Mouse (Mus musculus) embryonic facial prominence, embryonic 14.5 days (tissue): ENCODE measurements at regions not wholly inside any gene's neighbourhood (a gene's known extent, or its start where the extent isn't known, plus 50 kb on each side); places are given as distances from the start of the nearest gene placed in this dataset.

Experiments
- ATAC-seq: fragments of 200-750 bp; cut with Nextera tagmentation; 2 replicates; pipeline ENCODE4 v1.8.0; 2017; ENCODE audit warnings: low read depth, moderate number of reproducible peaks, moderate TSS enrichment
- DNase-seq: peaks from one replicate; pipeline ENCODE4 v3.0.0-alpha.2; 2015; ENCODE audit warnings: low spot score
- H3K27ac ChIP-seq: fragments of 300-500 bp; sonication (generic); replicated peaks from 2 replicates; pipeline ENCODE4 v1.5.1; 2014; ENCODE audit warnings: low read depth, mild to moderate bottlenecking, low read length, moderate library complexity
- H3K27me3 ChIP-seq: fragments of 300-500 bp; sonication (generic); replicated peaks from 2 replicates; pipeline ENCODE4 v1.6.1; 2014; ENCODE audit warnings: low read length; ENCODE audit not compliant: control insufficient read depth, insufficient read depth
- H3K36me3 ChIP-seq: fragments of 300-500 bp; sonication (generic); 2 replicates; pipeline ENCODE4 v1.6.1; 2014; ENCODE audit warnings: low read length, mixed read lengths; ENCODE audit not compliant: control insufficient read depth, insufficient read depth
- H3K4me1 ChIP-seq: fragments of 300-500 bp; sonication (generic); 2 replicates; pipeline ENCODE4 v1.6.1; 2014; ENCODE audit warnings: antibody characterized with exemption, low read length; ENCODE audit not compliant: control insufficient read depth, insufficient read depth
- H3K4me2 ChIP-seq: fragments of 300-500 bp; sonication (generic); 2 replicates; pipeline ENCODE4 v1.6.1; 2014; ENCODE audit warnings: low read depth, mild to moderate bottlenecking, low read length, moderate library complexity, mixed read lengths
- H3K4me3 ChIP-seq: fragments of 300-500 bp; sonication (generic); 2 replicates; pipeline ENCODE4 v1.5.1; 2014; ENCODE audit warnings: low read depth, mild to moderate bottlenecking, low read length
- H3K9ac ChIP-seq: fragments of 300-500 bp; sonication (generic); 2 replicates; pipeline ENCODE4 v1.6.1; 2014; ENCODE audit warnings: low read depth, mild to moderate bottlenecking, low read length, moderate library complexity, mixed read lengths
- H3K9me3 ChIP-seq: fragments of 300-500 bp; sonication (generic); 2 replicates; pipeline ENCODE4 v1.6.1; 2016; ENCODE audit warnings: low read length; ENCODE audit not compliant: control insufficient read depth
- WGBS: fragments of 180-500 bp; shearing (Covaris S2); extraction: QIAGEN DNeasy Blood & Tissue Kit; methylation state at CpG from one replicate; pipeline ENCODE4 v1.1.7; 2014; 5-methylcytosine and 5-hydroxymethylcytosine counted together

- no peak overlapping the region for H3K4me3 ChIP-seq
- no peak overlapping the region for H3K27ac ChIP-seq
- no peak overlapping the region for H3K4me2 ChIP-seq
- ATAC-seq: no peak
- 95% methylated on average over 3 of the region's 3 CpGs for WGBS
- H3K4me1 ChIP-seq: peaks cover 31% of the 10 kb centered on the region
- H3K9ac ChIP-seq: no peak overlapping the region
- H3K27me3 ChIP-seq: no peaks in the 10 kb centered on the region; the same call in 1 of the 2 replicates
- H3K36me3 ChIP-seq: no peaks in the 10 kb centered on the region
- H3K9me3 ChIP-seq: no peaks in the 10 kb centered on the region
- no peak for DNase-seq
These were observed 104.4 kb downstream of the Tex36 start for GRCm38 (mm10) chr7:133497551-133497950.

GRCm38 (mm10) chr7:133494982-133495550 is 106.9 kb downstream of the Tex36 start:
- Histone ChIP-seq H3K27ac (peak overlapping the region; percentile 75), H3K9me3 (no peaks in the 10 kb centered on the region), H3K4me2 (peak overlapping the region; percentile 27), H3K4me3 (no peak overlapping the region), H3K9ac (no peak overlapping the region), H3K4me1 (peaks cover 31% of the 10 kb centered on the region), H3K27me3 (no peaks in the 10 kb centered on the region; the same call in 1 of the 2 replicates), H3K36me3 (no peaks in the 10 kb centered on the region)
- WGBS: 22% methylated on average over 8 of the region's 8 CpGs
- peak; percentile 79 for DNase-seq
- ATAC-seq: peak; percentile 72

DNA sequence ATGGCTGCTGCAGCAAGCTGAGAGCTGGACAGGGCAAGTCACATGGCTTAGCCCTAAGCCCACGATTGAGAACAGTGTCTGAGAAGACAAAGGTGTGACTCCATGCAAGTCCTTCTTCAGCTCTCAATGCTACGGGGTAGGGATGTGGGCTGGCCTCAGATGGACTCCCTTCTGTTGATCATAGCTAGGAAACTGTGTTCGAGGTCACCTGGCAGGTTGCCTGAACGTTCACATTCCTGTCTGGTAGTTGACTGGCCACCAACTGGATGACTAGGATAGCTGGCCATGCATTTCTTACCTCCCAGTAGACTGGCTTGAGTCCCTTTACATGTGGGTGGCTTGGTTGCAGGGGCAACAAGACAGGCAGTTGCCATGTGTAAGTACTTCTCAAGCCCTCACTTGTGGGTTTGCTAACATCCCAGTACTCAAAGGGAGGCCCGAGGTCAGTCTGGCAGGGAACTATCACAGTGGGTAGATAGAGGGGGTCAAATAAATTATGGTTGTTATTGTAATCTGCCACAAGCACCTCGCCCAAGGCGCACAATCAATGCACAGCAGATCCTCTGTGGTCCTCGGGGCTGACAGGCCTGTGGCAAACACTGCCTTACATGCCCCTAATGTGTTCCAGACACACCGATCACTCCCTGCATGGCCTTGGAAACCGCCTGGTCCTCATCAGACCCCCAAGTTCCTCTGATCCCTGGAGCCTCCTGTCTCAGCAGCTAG is 107.5 kb downstream of the Tex36 start:
- H3K27ac ChIP-seq: peak overlapping the region; percentile 75
- no peak overlapping the region for H3K9ac ChIP-seq
- 0 out of 2 replicates have a peak overlapping the region, but pooled peaks have one; percentile 27 for H3K4me2 ChIP-seq
- no peaks in the 10 kb centered on the region for H3K9me3 ChIP-seq
- no peaks in the 10 kb centered on the region for H3K27me3 ChIP-seq
- no peak for DNase-seq
- no peak overlapping the region for H3K4me3 ChIP-seq
- no peaks in the 10 kb centered on the region for H3K36me3 ChIP-seq
- peaks cover 31% of the 10 kb centered on the region for H3K4me1 ChIP-seq
- whole genome bisulfite sequencing: 28% methylated on average over 10 of the region's 10 CpGs
- peak; percentile 73 for ATAC-seq

GRCm38 (mm10) chr7:133492626-133493025 is 109.3 kb downstream of the Tex36 start:
- H3K9ac ChIP-seq: no peak overlapping the region
- H3K27me3 ChIP-seq: no peaks in the 10 kb centered on the region
- DNase-seq (peak; percentile 58), ATAC-seq (no peak)
- no peaks in the 10 kb centered on the region for H3K36me3 ChIP-seq
- no peak overlapping the region for H3K4me3 ChIP-seq
- no peak overlapping the region for H3K4me2 ChIP-seq
- 27% methylated on average over 6 of the region's 6 CpGs for WGBS
- peak overlapping the region; percentile 42; the same call in 1 of the 2 replicates for H3K27ac ChIP-seq
- H3K4me1 ChIP-seq: peaks cover 36% of the 10 kb centered on the region
- H3K9me3 ChIP-seq: no peaks in the 10 kb centered on the region

- ATAC-seq (0 out of 2 replicates have a peak, but pooled peaks have one; percentile 65), DNase-seq (peak; percentile 74)
- H3K9me3 ChIP-seq: no peaks in the 10 kb centered on the region
- H3K27me3 ChIP-seq: no peaks in the 10 kb centered on the region
- no peak overlapping the region for H3K4me2 ChIP-seq
- WGBS: 40% methylated on average over 7 of the region's 7 CpGs
- no peak overlapping the region for H3K27ac ChIP-seq
- H3K4me3 ChIP-seq: no peak overlapping the region
- H3K36me3 ChIP-seq: no peaks in the 10 kb centered on the region
- H3K9ac ChIP-seq: no peak overlapping the region
- H3K4me1 ChIP-seq: peaks cover 9% of the 10 kb centered on the region
These were observed 113.9 kb downstream of the Tex36 start for GRCm38 (mm10) chr7:133487887-133488630.

GRCm38 (mm10) chr7:133484430-133484841 is 117.5 kb downstream of the Tex36 start:
- Histone ChIP-seq H3K36me3 (no peaks in the 10 kb centered on the region), H3K9ac (no peak overlapping the region), H3K4me1 (peaks cover 5% of the 10 kb centered on the region; the same call in 1 of the 2 replicates), H3K27me3 (no peaks in the 10 kb centered on the region), H3K4me3 (no peak overlapping the region), H3K27ac (no peak overlapping the region), H3K9me3 (no peaks in the 10 kb centered on the region), H3K4me2 (no peak overlapping the region)
- DNase-seq: no peak
- 73% methylated on average over 8 of the region's 8 CpGs for WGBS
- no peak for ATAC-seq

GRCm38 (mm10) chr7:133481529-133481928 is 120.4 kb downstream of the Tex36 start:
- Histone ChIP-seq H3K27ac (no peak overlapping the region), H3K4me1 (no peaks in the 10 kb centered on the region), H3K36me3 (no peaks in the 10 kb centered on the region), H3K4me3 (no peak overlapping the region), H3K27me3 (no peaks in the 10 kb centered on the region), H3K4me2 (no peak overlapping the region), H3K9ac (no peak overlapping the region), H3K9me3 (no peaks in the 10 kb centered on the region)
- DNase-seq: no peak
- WGBS: 72% methylated on average over 6 of the region's 6 CpGs
- ATAC-seq: no peak

DNA sequence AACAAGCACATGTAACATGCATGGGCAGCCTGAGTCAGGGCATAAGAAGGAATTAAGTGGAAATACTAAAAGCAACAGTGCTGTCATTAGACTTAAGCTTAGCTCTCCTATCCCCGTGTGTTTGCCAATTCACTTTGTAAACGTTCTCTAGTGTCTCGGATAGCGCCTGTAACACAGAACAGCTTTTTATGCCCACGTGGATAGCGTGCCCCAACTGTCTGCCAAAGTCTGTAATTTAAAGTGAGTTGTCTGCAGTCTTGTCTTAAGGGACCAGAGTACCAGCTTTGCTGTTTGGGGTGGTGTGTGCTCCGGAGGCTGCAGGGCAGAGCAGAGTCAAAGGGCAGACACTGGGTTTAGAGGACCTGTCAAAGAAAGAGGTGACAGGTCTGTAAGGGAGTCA is 122.3 kb downstream of the Tex36 start:
- H3K36me3 ChIP-seq: no peaks in the 10 kb centered on the region
- H3K27me3 ChIP-seq: no peaks in the 10 kb centered on the region
- no peak overlapping the region for H3K4me2 ChIP-seq
- 32% methylated on average over 7 of the region's 7 CpGs for WGBS
- H3K9me3 ChIP-seq: no peaks in the 10 kb centered on the region
- ATAC-seq (no peak), DNase-seq (no peak)
- H3K4me3 ChIP-seq: no peak overlapping the region
- H3K9ac ChIP-seq: no peak overlapping the region
- H3K4me1 ChIP-seq: no peaks in the 10 kb centered on the region
- no peak overlapping the region for H3K27ac ChIP-seq
